Mouse (Mus musculus) B cell, adult 2 months (primary cell): Measurements from ENCODE around the gene Senp3.
"Not testable (repeated sequence)": the region's sequence is repeated elsewhere in the genome, so short reads cannot be mapped to it uniquely, and the experiment has no call there.

Source experiments
- DNase-seq, 2 experiments: peaks; one replicate each; pipeline ENCODE4 v3.0.0; 2022

Senp3 gene

DNA sequence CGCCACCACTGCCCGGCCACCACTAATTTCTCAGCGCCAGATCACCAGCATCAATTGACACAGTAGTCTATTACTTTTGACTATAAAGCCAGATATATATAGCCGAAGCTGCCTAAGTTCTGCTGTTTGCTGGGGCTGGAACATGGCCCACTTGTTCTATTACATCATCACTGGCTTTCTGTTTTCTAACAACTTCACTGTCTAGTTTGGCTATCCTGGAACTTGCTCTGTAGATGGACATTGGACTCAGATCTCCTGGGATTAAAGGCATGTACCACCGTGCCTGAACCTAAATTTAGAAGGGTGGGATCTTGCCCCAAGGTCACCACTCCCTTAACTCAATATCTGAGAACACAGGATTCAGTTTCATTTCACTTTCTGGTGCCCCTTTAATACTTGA lies 36.0 kb downstream of the Senp3 start:
- DNase-seq = no peak

DNA sequence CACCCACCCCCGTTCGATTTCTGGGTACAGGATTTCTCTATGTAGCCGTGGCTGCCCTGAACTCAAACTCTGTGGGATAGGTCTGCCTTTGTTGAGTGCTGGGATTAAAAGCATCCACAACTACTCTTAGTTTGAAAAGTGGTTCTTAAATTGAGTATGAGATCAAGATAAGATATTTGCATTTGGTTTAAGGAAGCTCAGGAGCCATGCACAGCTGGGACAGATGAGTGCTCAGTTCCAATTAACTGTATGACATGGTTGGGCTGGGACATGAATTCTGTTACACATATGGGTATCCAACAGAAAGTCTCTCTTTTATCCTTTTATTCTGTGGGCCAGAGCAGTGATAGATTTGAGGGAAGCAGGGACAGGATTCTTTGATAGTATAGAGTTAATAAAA lies 46.4 kb downstream of the Senp3 start:
- DNase-seq = no peak

DNA sequence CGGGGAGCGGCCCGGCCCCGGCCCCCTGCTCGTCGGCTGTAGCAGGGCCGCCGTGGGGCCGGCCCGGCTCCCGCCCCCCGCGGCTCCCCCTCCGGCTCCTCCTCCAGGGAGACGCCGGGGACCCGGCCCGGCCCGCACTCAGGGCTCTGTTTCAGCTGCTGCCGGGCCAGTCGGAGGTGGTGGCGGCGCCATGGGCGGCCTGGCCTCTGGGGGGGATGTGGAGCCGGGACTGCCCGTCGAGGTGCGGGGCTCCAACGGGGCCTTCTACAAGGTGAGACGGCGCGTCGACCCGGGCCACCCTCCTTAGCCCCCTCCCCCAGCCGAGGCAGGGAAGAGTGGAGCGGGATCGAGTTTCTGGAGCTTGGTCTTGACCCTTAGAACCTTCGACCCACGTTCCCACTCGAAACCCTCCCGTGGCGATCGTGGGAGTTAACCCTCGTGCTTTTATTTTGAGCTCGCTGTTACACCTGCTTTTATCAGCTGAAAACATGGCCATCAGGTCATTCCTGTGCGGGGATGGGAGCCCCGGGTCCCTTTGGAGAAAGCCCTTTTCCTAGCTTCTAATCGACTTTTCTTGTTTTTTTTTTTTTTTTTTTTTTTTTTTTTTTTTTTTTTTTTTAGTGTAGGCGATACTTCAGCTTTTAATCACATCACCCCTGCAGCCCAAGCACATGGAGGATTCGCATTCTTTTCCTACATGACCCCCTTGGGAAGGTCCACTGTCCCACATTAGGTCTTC lies 48.6 kb downstream of the Senp3 start:
- no peak for DNase-seq

DNA sequence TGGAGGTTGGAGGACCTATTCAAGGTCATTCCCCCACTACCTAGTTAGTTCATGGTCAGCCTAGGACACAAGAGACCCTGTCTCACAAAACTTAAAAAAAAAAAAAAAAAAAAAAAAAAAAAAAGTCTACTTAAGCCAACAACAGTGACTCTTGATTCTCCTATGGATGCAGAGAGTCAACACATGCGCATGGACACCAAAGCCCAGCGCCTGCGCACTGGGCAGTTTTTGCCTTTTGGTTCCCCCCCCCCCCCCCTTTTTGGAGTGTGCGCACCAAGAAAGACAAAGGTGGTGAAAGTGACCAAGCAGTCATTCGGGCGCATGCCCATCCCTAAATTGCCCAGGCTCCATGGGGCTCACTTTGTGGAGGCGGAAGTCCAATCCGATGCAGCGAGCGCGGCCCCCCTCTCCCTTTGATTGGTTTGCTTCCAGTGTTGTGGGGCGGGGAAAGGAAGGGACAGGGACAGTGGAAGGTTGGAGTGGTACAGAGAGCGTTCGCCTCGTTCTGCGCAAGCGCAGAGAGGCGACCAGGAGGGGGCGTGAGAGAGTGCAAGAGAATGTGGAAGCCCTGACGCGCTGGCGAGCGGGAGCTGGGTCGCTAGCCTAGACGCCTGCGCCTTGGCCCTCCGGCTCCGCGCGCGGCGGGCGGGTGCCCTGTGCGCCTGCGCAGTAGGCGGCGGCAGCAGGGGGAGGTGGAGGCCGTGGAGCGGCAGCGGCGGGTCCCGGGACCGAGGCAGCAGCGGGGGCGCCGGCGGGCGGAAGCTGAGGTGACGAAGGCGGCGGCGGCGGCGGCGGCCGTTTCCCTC lies 49.4 kb downstream of the Senp3 start, which contains the start of gene Fxr2:
Fxr2 (plus strand) TSS at position 707 of the 806 bp plus-strand sequence.
- peak; percentile 100 for DNase-seq

DNA sequence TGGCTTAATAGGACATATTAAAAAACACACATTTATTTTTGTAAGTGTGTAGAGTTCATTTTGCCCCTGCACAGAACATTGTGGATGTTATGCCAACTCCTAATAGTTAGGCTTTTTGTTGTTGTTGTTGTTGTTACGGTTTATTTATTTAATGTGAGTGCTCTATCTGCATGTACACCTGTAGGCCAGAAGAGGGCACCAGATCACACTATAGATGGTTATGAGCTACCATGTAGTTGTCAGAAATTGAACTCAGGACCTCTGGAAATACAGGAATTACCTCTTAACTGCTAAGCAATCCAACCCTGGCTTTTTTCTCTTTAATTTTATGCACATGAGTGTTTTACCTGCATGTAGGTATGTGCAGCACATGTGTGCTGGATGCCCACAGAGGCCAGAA lies 52.1 kb downstream of the Senp3 start:
- DNase-seq = peak; percentile 20 to 43

DNA sequence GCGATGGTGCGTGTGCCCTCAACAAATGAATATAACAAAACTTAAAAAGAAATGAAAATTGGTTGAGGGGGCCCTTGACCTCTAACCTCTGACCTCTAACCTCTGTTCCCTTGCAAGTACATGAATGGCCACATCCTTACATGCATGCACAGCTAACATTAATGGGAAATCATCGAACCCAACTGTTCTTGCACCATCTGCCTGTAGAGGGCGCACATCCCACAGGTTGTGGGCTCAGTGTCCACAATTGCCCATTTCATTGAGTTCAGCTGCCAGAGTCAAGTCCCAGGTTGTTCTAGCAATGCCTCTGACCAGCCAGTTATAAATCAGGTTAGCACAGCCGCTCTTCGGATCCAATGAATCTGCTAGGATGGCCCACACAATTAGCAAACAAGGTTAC lies 53.6 kb downstream of the Senp3 start:
- peak; percentile 85 to 86 for DNase-seq

DNA sequence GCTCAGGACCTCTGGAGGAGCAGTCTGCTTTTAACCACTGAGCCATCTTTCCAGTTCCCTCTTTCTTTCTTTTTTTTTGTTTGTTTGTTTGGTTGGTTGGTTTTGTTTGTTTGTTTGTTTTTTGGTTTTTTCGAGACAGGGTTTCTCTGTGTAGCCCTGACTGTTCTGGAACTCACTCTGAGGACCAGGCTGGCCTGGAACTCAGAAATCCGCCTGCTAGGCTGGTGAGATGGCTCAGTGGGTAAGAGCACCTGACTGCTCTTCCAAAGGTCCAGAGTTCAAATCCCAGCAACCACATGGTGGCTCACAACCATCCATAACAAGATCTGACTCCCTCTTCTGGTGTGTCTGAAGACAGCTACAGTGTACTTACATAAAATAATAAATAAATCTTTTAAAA lies 57.5 kb downstream of the Senp3 start:
- not testable (repeated sequence) for DNase-seq
